Mouse (Mus musculus): Measurements from ENCODE around the gene Klf3.

DNA sequence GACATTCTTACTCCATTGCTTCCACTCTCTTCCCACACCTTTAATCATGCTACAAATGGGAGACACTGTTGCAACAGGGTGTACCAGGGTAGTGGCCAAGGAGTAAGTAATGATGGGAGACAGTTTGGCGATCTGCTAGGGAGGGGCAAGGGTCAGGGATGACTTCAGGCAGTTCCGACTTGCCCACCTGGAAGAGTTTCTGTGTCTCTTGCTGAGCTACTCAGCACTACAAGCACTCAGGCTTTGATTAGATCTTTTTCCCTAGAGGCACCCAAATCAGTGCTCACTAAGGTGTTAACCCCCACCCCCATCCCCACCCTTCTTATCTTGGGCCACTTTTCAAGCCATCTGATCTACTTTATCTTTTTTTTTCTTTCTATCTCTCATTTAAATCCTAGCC lies 1.6 kb upstream of the Klf3 start:
- no peak for TF ChIP-seq CTCF (IDR thresholded peaks at IDR 0.05; ENCODE audit: extremely low read depth, insufficient read depth, insufficient read length, insufficient replicate concordance)
- TF ChIP-seq POLR2A (IDR thresholded peaks at IDR 0.05; ENCODE audit: low read depth, low read length), result no peak

Data from spleen, adult 2 months (tissue).